Mouse (Mus musculus) heart, embryonic 14.5 days (tissue): Measurements from ENCODE around the gene Col4a2. TPM values are rescaled to one million over a fixed set of nuclear protein-coding genes. Genes with fewer than 3 reads are reported as not detected.
"Not testable (repeated sequence)": the region's sequence is repeated elsewhere in the genome, so short reads cannot be mapped to it uniquely, and the experiment has no call there.

Experiments used
- ATAC-seq: fragments of 200-750 bp; cut with Nextera tagmentation; 2 replicates; pipeline ENCODE4 v1.8.0; 2017; ENCODE audit warnings: low read depth, moderate TSS enrichment; ENCODE audit not compliant: insufficient number of reproducible peaks, insufficient read depth, low FRiP score
- H3K27ac ChIP-seq, 2 experiments: fragments of 200-500 bp in 1 of 2; fragments of 300-500 bp in 1 of 2; sonication (generic) in 1 of 2; replicated peaks in 1 of 2; 2 replicates each; pipeline ENCODE4 v1.5.1; 2012 to 2014; ENCODE audit warnings: low read depth in 2 of 2, low read length in 2 of 2, control low read depth in 1 of 2, mild to moderate bottlenecking in 1 of 2, mixed read lengths in 1 of 2; ENCODE audit not compliant: control insufficient read depth in 1 of 2, insufficient read depth in 1 of 2
- H3K27me3 ChIP-seq: fragments of 300-500 bp; sonication (generic); 2 replicates; pipeline ENCODE4 v1.6.1; 2014; ENCODE audit warnings: mild to moderate bottlenecking, low read length, control low read depth; ENCODE audit not compliant: control insufficient read depth, insufficient read depth
- H3K36me3 ChIP-seq: fragments of 300-500 bp; sonication (generic); 2 replicates; pipeline ENCODE4 v1.6.1; 2014; ENCODE audit warnings: mild to moderate bottlenecking, control low read depth, low read length, mixed read lengths; ENCODE audit not compliant: control insufficient read depth, insufficient read depth
- H3K4me1 ChIP-seq, 2 experiments: fragments of 200-500 bp in 1 of 2; fragments of 300-500 bp in 1 of 2; sonication (generic) in 1 of 2; 2 replicates each; pipeline ENCODE4 v1.6.1; 2012 to 2014; ENCODE audit warnings: low read length in 2 of 2, control low read depth in 1 of 2, mixed read lengths in 1 of 2; ENCODE audit not compliant: control insufficient read depth in 2 of 2, insufficient read depth in 2 of 2
- H3K4me2 ChIP-seq: fragments of 300-500 bp; sonication (generic); 2 replicates; pipeline ENCODE4 v1.6.1; 2014; ENCODE audit warnings: mild to moderate bottlenecking, low read length
- H3K4me3 ChIP-seq, 2 experiments: fragments of 200-500 bp in 1 of 2; fragments of 300-500 bp in 1 of 2; sonication (generic) in 1 of 2; 2 replicates each; pipeline ENCODE4 v1.5.1; 2012 to 2014; ENCODE audit warnings: low read length in 2 of 2, mild to moderate bottlenecking in 2 of 2, control low read depth in 1 of 2, low read depth in 1 of 2, moderate library complexity in 1 of 2; ENCODE audit not compliant: control insufficient read depth in 1 of 2, insufficient read depth in 1 of 2
- H3K9ac ChIP-seq: fragments of 300-500 bp; sonication (generic); 2 replicates; pipeline ENCODE4 v1.6.1; 2014; ENCODE audit warnings: mild to moderate bottlenecking, low read length
- H3K9me3 ChIP-seq: fragments of 300-500 bp; sonication (generic); 2 replicates; pipeline ENCODE4 v1.6.1; 2016; ENCODE audit warnings: low read length, control low read depth; ENCODE audit not compliant: control insufficient read depth
- WGBS: fragments of 180-500 bp; shearing (Covaris S2); extraction: QIAGEN DNeasy Blood & Tissue Kit; methylation state at CpG from one replicate; pipeline ENCODE4 v1.1.7; 2014; 5-methylcytosine and 5-hydroxymethylcytosine counted together
- polyA plus RNA-seq: library from polyadenylated mRNA; unstranded; fragments of >200 nt; fragmentation: Nextera tagmentation; extraction: Ambion mirVana; gene quantifications from 2 replicates; pipeline ENCODE4 v1.2.1, GENCODE M21; 2014

Col4a2 gene
- polyA plus RNA-seq, 1 experiment from 2014 or later, result 77.7 TPM

DNA sequence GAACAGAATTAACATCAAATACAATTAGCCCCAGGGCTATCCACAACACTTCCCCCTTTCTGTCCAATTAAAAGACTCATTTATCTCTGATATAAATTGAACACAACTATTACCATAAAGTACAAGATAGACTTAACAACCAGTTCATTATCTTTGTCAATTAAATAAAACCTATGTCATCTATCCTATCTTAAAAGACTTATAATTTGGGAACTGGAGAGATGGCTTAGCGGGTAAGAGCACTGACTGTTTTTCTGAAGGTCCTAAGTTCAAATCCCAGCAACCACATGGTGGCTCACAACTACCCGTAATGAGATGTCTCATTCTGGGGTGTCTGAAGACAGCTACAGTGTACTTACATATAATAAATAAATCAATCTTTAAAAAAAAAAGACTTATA is 179.7 kb downstream of the Col4a2 start:
- H3K27ac ChIP-seq, H3K9ac ChIP-seq, H3K36me3 ChIP-seq, H3K4me2 ChIP-seq, ATAC-seq, H3K9me3 ChIP-seq, H3K4me1 ChIP-seq, H3K4me3 ChIP-seq: not testable (repeated sequence)
- H3K27me3 ChIP-seq, result peaks cover 10% of the 10 kb centered on the region
- WGBS, result 71% methylated on average over 2 of the region's 2 CpGs

- peak within 1 kb of the TSS; percentile 75 for H3K4me2 ChIP-seq
- H3K27me3 ChIP-seq, result no peaks in the 10 kb centered on the region
- H3K27ac ChIP-seq, result 0 out of 4 replicates have a peak within 1 kb of the TSS, but pooled peaks of 1 of the 2 experiments have one; percentile 48
- ATAC-seq, result peak; percentile 94
- peaks cover 3 to 13% of the 10 kb centered on the region in 2 experiments; a peak in 3 of 4 replicates for H3K4me1 ChIP-seq
- peaks cover 8% of the 10 kb centered on the region; the same call in 1 of the 2 replicates for H3K36me3 ChIP-seq
- H3K4me3 ChIP-seq, result peak within 1 kb of the TSS; percentile 78 to 84
- peak within 1 kb of the TSS; percentile 92 for H3K9ac ChIP-seq
- 4% methylated on average over 73 of the region's 73 CpGs for WGBS
- no peaks in the 10 kb centered on the region for H3K9me3 ChIP-seq
These were observed 184.7 kb downstream of the Col4a2 start, which contains the start of gene Naxd for GRCm38 (mm10) chr8:11497017-11497990. Gene Naxd (plus strand): TSS chr8:11497506.

GRCm38 (mm10) chr8:11498281-11498680 is 185.7 kb downstream of the Col4a2 start:
- WGBS, result 69% methylated on average over 12 of the region's 12 CpGs

More at GRCm38 (mm10) chr8:11498281-11498680, 185.7 kb downstream of the Col4a2 start:
- Histone ChIP-seq H3K27me3 (no peaks in the 10 kb centered on the region), H3K9ac (peak overlapping the region; percentile 92; the same call in 1 of the 2 replicates), H3K4me3 (peak overlapping the region in 1 of 2 experiments; percentile 84; a peak in 2 of 4 replicates), H3K4me2 (peak overlapping the region; percentile 75), H3K9me3 (no peaks in the 10 kb centered on the region), H3K4me1 (peaks cover 3 to 13% of the 10 kb centered on the region in 2 experiments; a peak in 3 of 4 replicates), H3K27ac (no peak overlapping the region), H3K36me3 (peaks cover 18% of the 10 kb centered on the region)
- no peak for ATAC-seq

Other genes with a start within 250 kb of the Col4a2 start
- gene Col4a1, start within 50 bp of the Col4a2 start, polyA plus RNA-seq, result 250 and 253 TPM in 2 replicates
- 39.3 and 39.7 TPM in 2 replicates for gene Rab20, start 165.9 kb downstream of the Col4a2 start, polyA plus RNA-seq
- gene Naxd, start 184.7 kb downstream of the Col4a2 start, polyA plus RNA-seq, result 74.5 and 82.8 TPM in 2 replicates
- 27.9 and 31.1 TPM in 2 replicates for gene Cars2, start 238.0 kb downstream of the Col4a2 start, polyA plus RNA-seq
- 25.7 and 26.6 TPM in 2 replicates for gene Ing1, start 242.8 kb downstream of the Col4a2 start, polyA plus RNA-seq